Mouse (Mus musculus) layer of hippocampus, postnatal 25 days (tissue): ENCODE data around the gene Pfkl. TPM values are rescaled to one million over a fixed set of nuclear protein-coding genes. Genes with fewer than 3 reads are reported as not detected.
A peak's percentile ranks its signal among the peaks of the same experiment; 100 is the strongest.
"Not testable (repeated sequence)": the region's sequence is repeated elsewhere in the genome, so short reads cannot be mapped to it uniquely, and the experiment has no call there.

Experiments used
- DNase-seq, 2 experiments: peaks; one replicate each; pipeline ENCODE4 v3.0.0; 2022; ENCODE audit warnings: mixed read lengths in 2 of 2, low spot score in 1 of 2; ENCODE audit errors: extremely low spot score in 1 of 2
- total RNA-seq, 2 experiments: library from RNA; stranded (reverse); gene quantifications; 2 replicates each; pipeline ENCODE4 v1.2.3; 2021

Pfkl gene
- 100 to 1,000 TPM; 205 to 206 TPM for total RNA-seq

GRCm38 (mm10) chr10:78009945-78010293 is at the start of gene Pfkl:
TSS of gene Pfkl (minus strand) at chr10:78010083.
- no peak for DNase-seq

- no peak for DNase-seq
These were observed 47.2 kb upstream of the Pfkl start for GRCm38 (mm10) chr10:78057056-78057455.

GRCm38 (mm10) chr10:78054633-78055565 is 45.0 kb upstream of the Pfkl start:
- no peak for DNase-seq

GRCm38 (mm10) chr10:78049519-78050035 is 39.7 kb upstream of the Pfkl start:
- DNase-seq, result no peak

GRCm38 (mm10) chr10:78048061-78048730 is 38.3 kb upstream of the Pfkl start:
- no peak for DNase-seq

- no peak for DNase-seq
These were observed 36.5 kb upstream of the Pfkl start for GRCm38 (mm10) chr10:78046388-78046787.

GRCm38 (mm10) chr10:78044531-78044930 is 34.6 kb upstream of the Pfkl start:
- DNase-seq, result no peak

- DNase-seq, result peak; percentile 48 to 62
These were observed 33.5 kb upstream of the Pfkl start, which contains the start of gene Aire for GRCm38 (mm10) chr10:78043406-78043836. TSS of gene Aire (minus strand) at chr10:78043610.

GRCm38 (mm10) chr10:78042697-78043405 is 33.0 kb upstream of the Pfkl start:
- DNase-seq, result peak; percentile 26 to 58

- no peak for DNase-seq
These were observed 32.2 kb upstream of the Pfkl start for GRCm38 (mm10) chr10:78042096-78042495.

GRCm38 (mm10) chr10:78041647-78042046 is 31.8 kb upstream of the Pfkl start, which contains the start of gene Dnmt3l:
TSS of gene Dnmt3l (plus strand) at chr10:78041947.
- no peak for DNase-seq

GRCm38 (mm10) chr10:78037139-78037538 is 27.3 kb upstream of the Pfkl start:
- no peak for DNase-seq

- no peak for DNase-seq
These were observed 22.1 kb upstream of the Pfkl start for GRCm38 (mm10) chr10:78031987-78032386.

- no peak for DNase-seq
These were observed 19.2 kb upstream of the Pfkl start for GRCm38 (mm10) chr10:78029080-78029479.

GRCm38 (mm10) chr10:78028129-78028528 is 18.2 kb upstream of the Pfkl start:
- peak; percentile 55 to 82 for DNase-seq

GRCm38 (mm10) chr10:78025453-78025852 is 15.6 kb upstream of the Pfkl start:
- not testable (repeated sequence) for DNase-seq

GRCm38 (mm10) chr10:78019984-78020383 is 10.1 kb upstream of the Pfkl start:
- DNase-seq, result not testable (repeated sequence)

GRCm38 (mm10) chr10:78019291-78019690 is 9.4 kb upstream of the Pfkl start:
- no peak for DNase-seq

GRCm38 (mm10) chr10:78018797-78019203 is 8.9 kb upstream of the Pfkl start:
- DNase-seq, result peak; percentile 79 to 90

- DNase-seq, result no peak
These were observed 6.5 kb upstream of the Pfkl start for GRCm38 (mm10) chr10:78016366-78016765.
